Mouse (Mus musculus): Measurements from ENCODE around the gene Pml.

Pml gene

DNA sequence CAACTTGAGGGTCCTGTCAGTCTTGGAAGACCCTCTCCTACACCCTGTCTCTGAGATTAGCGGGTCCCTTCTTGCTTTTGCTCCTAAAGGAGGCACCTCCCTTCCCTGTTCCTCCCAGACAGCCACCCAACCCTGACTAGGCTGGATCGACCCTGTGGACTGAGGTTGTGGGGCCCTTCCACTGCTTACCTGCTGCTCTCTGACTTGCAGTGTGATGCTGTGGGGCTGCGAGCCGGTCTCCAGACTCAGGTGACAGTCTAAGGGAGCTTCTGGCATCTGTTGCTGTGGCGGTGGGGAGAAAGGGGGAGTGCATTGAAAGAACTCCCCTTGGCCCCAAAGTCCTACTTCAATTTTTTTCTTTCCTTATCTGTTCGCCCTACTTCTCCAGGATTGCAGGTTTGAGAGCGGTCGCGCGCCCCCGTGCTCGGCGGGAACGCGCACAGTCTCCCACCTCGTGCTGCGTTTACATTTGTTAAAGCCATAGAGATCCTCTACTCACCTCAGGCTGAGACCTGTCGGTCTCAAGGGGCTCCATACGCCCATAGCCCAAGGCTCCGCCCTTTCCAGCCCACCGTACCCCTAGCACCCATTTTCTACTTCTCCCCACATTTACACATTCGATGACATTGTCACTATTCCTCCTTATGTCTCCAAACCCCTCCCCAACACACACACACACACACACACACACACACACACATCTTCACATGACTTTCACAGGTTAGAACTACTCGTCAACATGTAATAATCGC lies 48.3 kb downstream of the Pml start:
- no peak for DNase-seq

DNA sequence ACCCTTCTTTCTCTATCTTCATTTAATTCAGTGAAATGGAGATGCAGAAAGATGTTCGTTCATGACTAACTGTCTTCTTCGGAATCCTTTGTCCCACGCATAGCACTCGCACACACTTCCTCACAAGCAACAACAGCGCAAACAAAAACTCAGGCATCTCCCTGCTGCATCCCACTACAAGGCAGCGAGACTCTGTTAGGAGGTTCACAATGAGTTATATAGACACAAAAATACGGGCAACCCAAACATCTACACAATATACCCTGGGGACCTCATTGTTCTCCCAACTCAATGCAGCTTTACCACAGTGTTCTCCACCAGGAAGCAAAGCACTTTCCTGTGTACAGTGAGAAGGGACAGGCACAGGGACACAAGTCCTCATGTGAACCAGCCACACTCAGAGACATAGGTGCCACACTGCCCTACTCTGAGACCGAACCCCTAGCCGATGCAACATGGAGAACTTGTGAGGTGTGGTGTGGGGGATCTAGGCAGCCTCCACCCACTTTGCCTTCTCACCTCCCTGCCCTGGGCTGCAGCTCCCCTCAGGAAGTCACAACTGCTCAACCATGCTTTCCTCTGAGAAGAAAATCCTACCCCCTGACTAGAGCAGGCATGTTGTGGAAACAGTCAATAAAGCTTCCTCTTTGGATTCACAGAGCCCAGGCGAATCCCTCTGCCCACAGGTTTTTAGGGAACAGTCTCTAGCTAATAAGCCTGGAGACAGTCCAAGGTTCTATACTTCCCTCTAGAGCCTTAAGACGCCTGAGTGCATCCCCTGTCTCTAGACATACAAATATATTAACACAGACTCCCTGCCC lies 49.1 kb downstream of the Pml start:
- no peak for DNase-seq

DNA sequence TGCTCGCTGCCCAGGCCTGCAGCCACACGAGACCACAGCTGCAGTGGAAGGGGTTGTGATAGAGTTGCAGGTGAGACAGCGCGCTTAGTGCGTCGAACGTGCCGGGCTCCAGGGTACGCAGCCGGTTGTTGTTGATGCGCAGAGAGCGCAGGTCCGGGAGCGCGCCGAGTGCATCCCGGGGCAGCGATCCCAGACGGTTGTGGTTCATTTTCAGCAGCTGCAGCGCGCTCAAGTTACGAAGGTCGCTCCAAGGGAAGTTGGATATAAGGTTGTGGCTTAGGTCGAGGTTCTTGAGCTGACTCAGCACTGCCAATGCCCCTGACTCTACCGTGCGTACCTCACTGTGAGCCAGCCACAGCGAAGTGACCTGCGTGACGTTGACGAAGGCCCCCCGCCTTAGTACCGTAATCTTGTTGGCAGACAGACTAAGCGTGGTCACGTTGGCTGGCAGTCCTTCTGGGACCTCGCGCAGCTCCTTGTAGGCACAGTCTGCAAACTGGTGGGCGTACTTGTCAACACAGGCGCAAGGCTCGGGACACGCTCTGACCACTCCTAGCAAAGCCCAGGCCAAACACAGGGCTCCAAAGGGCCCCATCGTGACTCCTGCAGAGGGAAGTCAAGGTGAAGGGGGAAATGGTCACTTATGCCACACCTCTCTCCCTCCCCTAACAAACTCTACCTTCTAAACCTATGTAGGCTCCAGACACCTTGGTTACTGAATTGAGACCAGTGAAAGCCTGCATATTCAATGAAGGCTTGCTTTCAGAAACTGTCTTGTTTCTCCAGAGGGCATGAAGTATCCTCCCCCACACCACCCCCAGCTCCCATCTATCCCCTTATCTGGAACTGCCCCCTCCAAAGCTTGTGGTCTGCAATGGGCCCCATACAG lies 50.0 kb downstream of the Pml start:
- no peak for DNase-seq

DNA sequence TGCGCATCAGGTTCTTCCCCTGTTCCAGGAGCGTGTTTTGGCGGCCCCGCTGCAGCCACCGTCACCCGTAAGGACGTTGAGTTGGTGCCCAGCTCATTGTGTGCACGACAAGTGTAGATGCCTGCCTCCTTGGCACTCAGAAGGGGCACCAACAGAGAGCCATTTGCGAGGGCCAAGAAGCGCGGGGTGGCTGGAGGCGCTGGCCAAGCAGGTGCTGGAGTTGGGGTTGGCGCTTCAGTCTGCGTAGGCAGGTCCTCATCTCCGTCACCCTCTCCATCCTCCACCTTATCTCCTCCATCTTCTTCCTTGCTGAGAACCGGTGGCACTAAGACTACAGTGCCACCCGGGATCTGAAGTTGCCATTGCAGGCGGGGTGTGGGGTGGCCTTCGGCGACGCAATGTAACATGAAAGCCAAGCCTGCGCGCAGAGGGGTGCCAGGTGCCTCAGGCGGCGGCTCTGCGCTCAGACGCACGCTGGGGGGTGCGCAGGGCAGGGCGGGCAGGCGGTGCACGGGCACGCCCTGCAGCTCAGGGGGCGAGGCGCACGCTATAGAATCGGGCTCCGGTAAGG lies 50.7 kb downstream of the Pml start:
- peak; percentile 33 for DNase-seq

DNA sequence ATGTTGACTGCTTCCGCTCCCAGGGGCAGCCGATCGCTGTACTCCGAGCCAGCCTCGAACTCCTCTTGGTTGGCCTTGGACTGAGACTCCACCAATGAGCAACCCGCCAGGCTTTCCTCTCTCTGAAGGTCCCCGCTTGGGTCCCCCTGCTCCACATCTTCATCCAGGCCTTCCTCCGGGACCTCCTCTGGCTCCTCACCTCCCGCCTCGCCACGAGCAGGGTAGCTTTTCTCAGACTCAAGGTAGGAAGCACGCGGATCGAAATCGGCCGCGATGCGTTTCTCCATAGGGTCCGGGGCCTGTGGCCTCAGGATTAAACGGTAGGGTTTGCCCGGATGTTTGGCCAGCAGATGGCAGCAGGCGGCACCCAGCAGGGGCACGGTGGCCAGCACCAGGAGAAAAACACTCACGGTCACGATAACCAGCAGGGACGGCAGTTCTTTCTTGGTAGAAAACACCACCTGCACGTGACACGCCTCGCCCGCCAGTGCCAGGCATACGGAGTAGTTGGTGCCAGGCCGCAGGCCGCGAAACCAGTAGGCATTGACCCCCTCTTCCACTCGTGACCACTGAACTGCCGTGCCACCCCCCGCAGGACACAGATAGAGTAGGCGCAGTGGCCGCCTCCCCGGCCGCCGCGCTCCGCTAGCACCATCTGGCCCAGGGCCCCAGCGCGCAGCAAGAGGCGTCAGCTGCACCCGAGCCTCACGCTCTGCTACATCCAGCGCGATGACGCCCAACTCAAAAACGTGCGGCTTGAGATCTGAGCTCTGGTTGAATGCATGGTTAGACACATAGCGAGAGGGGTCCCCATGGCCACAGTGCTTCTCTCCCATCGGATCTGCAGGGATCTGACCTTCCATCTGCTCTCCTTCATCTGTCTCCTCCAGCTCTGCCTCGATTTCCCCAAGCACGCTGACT lies 51.5 kb downstream of the Pml start:
- peak; percentile 29 for DNase-seq

DNA sequence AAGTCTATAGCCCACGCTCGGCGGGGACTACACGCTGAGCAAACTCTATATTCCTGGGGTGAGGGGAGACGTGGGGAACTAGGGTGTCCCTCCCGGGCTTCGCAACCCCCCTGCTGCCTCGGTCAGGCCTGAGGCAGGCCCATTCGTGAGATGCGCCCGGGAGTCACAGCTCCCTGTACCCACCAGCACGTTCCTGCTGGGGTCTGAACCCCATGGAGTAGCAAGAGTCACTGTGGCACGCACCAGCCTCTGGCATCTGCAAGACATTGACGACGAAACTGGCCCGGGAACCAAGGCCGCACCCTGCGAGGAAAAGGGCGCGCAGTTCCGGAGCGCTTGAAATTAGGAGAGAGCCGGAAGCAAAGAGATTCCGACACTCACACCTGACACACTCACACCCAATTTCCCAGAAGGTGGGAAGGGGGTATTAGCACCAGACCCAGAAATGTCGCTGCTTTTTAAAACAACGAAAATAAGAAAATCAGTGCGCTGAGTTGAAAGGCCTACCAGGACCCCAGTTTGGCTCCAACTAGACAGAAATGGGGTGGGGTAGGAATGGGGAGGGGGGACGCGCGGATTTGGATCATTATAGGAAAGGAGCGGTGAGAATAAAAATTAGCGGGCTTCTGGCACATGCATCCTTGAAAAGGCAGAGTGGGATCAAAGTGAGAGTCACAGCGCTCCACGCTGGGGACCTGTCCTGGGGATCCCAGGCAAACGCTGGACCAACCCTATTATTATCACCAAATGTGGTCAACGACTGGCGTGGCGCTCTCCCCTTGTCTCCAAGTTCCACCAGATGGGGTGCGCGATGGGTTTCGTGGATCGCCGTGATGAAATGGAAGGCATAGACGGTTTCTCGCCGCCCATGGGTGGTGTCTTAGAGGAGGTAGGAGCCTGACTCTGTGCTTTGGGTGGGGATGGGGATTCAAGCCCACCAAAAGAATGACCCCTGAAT lies 52.7 kb downstream of the Pml start:
- DNase-seq: no peak

DNA sequence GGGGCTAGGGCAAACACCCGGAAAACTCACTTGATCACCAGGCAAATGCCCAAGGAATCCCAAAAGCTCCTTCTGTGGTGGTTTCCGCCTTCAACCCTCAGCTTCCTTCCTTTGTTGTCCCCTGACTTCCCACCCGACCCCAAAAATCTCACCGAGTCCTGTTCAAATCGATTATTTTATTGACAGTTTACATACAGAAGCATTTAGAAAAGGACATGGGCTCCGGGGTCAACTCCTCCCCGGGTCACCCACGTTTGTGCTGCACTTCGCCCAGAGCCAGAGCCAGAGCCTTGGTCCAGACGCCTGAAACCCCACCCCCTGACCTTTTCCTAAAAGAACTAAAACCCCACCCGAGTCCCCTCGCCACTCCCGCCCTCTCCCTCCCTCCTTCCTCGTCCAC lies 53.4 kb downstream of the Pml start:
- DNase-seq: no peak

DNA sequence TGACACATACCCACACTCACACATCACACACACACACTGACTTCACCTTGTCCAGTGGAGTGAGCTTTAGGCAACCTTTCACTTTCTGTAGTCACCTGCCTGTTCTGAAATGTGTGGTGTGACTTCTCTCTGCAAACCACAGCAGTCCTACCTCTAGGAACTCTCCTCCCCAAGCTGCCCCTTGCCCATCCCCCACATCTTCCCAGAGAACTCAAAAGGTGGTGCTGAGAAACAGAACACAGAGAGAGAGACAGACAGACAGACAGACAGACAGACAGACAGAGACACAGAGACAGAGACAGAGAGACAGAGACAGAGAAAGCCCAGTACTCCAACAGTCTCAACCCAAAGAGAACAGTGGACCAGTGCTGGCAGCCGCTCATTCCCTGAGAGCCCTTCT lies 53.9 kb downstream of the Pml start:
- no peak for DNase-seq

DNA sequence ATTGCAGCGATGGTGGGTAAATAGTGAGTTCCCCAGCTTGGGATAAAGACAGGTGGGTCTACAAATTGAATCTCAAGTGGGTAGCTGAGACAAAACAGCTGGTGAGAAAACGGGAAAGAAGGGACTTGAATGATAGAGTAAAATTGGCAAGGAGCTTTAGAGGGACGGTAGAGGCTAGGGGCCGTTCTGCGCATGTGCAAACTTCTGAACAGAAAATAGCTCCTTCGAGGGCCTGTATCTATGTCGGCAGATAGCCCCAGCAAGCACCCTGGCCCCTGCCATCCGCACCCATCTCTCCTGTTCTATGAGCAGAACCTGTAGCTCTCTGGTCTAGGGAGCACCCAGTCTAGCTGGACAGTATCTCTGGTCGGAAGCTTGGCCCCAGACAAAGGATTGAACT lies 55.4 kb downstream of the Pml start:
- DNase-seq: no peak

DNA sequence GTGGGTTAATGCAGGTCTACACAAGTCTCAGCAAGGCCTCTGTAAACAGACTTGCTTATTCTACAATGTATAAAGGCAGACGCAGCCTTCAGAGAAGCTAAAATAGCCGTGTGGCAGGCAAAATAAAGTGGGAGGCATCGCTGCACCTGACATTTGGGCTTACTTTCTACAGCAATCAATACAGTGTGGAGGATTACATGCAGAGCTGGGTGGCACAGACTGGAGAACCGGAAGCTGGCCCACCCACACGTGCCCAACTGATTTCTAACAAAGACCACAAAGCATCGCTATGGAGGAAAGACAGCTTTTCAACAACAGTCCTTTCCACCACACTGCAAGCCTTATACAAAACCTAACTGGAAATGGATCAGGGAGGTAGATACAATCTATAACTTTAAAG lies 65.1 kb downstream of the Pml start:
- no peak for DNase-seq

DNA sequence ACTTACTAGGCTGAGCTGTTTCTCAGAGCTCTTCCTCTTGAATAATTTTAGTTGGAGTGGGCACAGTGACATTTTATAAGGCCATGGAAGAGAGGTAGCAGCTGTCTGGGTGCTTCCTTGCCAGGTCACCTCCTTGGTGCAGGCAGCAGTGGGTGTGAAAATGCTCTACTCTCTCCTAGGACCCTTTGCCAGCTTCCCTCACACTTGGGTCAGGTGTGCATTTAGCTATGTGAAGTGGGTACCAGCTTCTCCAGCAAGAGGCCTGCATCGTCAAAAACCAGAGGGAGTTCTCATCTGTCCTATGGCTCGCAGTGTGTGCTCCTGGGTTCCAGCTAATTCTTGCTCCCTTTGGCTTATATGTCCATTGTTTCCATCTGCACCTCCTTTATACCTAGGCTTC lies 70.2 kb downstream of the Pml start:
- no peak for DNase-seq

DNA sequence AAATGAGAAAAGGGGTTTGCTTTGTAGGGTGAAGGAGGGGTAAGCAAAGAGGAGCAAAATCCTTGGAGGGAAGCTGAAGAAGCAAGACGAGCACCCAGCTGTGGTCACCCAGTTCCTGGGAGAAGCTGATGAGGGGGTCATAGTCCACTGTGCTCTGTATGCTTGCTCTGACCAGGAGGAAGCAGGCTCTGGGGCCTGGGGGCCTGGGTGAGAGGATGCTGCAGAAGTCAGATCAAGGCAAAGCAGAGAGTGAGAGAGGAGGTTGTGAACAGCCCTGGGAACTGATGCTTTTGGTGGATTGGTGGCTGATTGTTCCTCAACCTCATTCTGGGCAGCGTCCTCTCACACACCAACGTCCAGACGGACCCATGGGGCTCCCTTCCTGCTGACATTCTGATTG lies 72.4 kb downstream of the Pml start:
- DNase-seq: no peak

DNA sequence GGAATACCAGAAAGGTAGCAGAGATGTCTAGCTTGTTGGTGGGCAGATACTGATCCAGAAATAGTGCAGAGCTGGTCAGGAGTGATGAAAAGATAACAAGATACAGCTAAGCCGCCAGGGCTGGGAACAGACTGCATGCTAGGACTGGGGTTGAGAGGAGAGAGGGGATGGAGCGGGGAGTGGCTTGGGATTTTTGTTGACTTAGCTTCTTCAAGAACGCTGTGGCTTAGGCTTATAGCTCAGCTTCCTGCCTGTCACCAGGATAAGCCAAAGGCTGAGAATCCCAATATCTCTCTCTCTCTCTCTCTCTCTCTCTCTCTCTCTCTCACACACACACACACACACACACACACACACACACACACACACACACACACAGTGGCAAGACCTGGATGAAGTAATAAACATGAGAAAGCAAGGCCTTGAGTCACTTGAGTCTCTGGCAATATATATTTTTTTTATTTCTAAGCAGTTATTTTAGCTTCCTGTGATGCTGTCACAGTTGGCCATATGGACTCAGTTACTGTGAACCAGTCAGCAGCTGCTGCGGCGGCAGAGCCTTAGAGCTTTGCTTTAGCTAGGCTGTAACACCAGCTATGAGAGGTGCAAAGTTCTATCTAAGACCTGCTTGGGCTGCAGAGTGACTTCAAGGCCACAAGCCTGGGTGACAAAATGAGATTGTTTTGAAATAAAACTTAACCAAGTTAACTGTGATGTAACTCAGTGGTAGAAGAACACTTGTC lies 73.7 kb downstream of the Pml start:
- DNase-seq: no peak

DNA sequence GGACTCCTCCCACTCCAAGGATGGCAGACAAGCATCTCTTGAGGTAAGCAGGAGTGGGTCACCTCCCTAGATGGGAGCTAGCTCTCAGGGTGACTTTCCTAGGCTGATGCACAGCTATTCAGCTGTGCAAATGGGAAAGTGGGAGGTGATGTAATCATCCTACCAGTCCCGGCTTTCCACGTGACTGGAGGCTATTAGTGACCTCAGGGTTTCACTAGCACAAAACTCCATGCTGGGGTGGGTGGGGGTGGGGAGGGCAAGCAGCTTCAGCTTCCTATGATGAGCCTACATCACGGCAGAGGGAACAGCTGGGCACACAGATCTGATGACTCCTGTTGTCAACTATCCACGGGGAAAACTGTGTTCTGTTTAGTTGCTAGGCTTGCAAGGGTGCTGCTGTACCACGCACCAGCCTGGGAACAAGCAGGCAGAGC lies 74.8 kb downstream of the Pml start:
- no peak for DNase-seq

DNA sequence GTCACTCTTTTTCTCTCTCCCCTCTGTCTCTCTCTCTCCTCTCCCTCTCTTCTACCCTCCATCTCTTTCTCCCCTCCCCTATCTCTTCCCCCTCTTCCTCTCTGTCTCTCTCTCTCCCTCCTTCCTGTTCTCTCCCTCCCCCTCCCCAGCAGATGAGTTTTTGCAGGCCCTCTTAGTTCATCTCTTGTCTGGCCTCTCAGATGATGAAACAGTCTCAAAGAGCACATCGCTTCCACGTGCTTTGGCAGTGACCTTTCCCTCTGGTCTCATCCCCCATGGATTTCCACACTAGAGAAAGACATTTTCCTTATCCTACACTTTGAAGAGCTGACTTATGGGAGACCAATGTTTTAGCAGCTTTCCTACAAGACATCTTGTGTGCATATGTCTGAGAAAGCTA lies 76.7 kb downstream of the Pml start:
- DNase-seq: no peak

DNA sequence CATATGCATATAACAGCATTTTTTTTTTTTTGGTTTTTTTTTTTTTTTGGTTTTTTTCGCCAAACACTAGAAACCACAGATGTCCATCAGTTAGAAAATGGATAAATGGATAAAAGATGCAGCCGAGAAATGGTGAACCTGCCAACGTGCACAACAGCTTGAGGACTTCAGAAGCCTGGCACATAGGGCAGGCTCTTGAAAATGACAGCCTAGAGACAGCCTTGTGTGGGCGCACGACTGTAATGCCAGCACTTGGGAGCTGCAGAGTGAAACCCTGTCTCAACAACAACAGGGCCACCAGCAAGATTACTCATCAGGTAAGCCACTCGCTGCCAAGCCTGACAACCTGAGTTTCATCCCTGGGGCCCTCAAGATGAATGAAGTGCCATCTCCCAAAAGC lies 80.2 kb downstream of the Pml start:
- no peak for DNase-seq

DNA sequence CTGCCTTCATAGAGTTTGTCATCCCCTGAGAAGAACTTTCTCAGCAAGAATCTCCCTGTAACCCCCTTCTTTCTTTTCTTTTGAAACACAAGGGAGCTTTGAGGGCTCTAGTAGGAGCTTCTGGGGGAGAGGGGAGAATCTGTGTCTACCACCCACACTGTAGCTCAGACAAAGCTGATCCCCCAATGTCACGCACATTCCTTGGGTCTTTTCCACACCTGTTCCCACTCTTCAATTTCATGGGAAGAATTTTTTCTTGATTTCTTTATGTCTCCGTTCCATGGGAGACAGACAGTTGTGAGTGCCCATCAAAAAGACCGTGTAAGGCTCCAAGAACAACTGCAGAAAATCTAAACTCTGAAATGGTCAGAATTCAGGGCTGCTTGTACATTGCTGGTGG lies 80.7 kb downstream of the Pml start:
- DNase-seq: no peak
